Mouse (Mus musculus) frontal cortex, postnatal 36 days (tissue): ENCODE results near the gene Olfr467.
"Not testable (repeated sequence)": the region's sequence is repeated elsewhere in the genome, so short reads cannot be mapped to it uniquely, and the experiment has no call there.

Source experiments
- DNase-seq, 2 experiments: peaks; one replicate each; pipeline ENCODE4 v3.0.0; 2022; ENCODE audit warnings: low spot score in 2 of 2

The Olfr467 gene

DNA sequence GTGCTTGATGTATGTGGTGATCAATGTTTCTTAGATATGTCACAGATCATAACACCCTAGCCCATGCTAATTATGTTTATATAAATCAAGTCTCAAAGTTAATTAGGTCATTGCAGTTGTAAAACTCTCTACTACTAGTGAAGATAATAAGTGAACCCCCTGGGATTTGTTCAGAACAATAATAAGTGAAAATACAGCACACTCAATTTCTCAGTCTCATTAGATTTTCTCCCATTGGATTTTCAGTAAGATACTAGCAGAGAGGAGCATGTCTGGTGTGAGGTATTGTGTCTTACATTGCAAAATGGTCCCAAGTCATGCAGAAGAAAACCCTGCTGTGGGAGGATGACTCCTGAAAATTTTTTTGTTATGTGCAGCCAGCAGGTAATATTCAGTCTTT, at the start of gene Olfr467:
Gene Olfr467 (plus strand): TSS at position 301 of the 400 bp plus-strand sequence.
- DNase-seq = no peak

DNA sequence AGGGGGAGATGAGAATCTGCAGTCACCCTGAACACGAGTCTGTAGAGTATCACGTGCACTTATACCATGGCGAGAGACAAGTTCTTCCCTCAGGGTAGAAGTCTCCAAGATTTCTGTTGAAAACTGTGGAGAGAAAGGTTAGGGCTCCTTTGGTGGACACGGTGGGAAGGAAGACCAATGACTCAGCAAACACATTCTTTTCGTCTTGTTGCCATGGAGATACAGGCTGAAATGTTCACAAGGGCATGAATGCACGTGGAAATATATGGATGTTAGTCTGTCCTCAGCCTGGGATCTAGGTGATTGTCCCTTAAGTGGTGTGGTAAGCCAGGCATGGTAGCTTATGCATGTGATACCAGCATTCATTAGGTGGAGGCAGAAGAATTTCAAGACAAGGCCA, 41.3 kb upstream of the Olfr467 start:
- DNase-seq = no peak

- DNase-seq = no peak
Measured at GRCm38 (mm10) chr7:107778216-107778615, 33.8 kb upstream of the Olfr467 start.

DNA sequence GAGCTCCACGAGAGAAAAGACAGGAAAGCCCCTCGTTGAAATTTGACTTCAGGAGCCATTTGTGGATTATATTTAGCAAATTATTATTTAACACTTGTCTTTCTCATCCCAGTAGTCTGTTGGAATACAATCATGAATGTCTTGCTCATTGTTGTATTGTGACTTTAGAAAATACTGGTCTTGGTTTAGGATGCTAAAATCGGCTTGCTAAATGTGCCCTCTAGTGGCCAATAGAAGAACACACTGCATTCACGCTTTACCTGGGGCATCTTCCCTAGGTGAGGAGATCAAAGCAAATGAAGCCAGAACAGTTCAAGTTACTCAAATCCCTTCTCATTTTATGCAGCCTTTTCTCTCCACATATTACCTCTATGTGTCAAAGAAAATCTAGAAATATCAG, 32.5 kb upstream of the Olfr467 start:
- peak in 1 of 2 experiments; percentile 24 for DNase-seq

- peak in 1 of 2 experiments; percentile 45 for DNase-seq
Measured at GRCm38 (mm10) chr7:107787977-107788620, 24.0 kb upstream of the Olfr467 start.

DNA sequence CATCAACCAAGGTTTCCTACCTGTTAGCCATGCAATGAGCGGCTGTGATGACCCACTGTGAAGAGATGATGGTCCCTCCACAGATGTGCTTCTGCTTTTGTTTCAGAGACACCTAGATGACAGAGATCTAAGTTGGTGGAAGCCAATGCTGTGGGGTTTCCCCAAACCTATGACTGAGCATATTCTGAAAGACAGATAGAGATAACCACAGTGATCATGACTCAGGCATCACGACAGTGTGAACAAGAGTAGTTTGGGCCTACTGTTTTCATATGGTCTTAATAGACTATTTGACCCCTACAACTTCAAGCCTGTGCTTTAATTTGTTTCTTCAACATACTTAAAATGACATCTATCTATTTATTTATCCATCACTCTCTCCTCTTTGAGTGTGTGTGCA, 15.6 kb upstream of the Olfr467 start:
- no peak for DNase-seq

- DNase-seq = no peak
Measured at GRCm38 (mm10) chr7:107801108-107801507, 11.0 kb upstream of the Olfr467 start, which contains the start of gene Ovch2. Ovch2 (minus strand) TSS chr7:107801208.

- DNase-seq = no peak
Measured at GRCm38 (mm10) chr7:107802138-107802537, 9.9 kb upstream of the Olfr467 start.

GRCm38 (mm10) chr7:107819442-107819841, 7.4 kb downstream of the Olfr467 start:
- DNase-seq = no peak

GRCm38 (mm10) chr7:107823867-107824266, 11.8 kb downstream of the Olfr467 start:
- DNase-seq = not testable (repeated sequence)

DNA sequence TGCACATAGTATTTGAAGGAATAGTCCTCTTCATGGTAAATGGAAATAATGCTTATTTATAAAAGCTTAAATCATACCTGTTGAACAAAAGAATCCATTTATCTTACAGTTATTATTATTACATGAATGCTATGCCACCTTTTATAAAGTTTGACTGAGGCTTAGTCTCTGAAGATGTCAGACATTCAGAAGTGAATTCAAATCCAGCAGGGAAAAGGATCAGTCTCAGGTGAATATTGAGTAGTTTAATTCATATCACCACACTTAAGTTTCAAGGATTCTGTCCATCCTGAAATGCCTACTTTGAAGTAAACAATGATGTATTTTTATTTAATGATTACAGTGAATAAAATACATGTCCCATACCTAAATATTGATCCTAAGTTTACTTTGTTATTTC, 13.4 kb downstream of the Olfr467 start, which contains the start of gene Olfr469:
Gene Olfr469 (minus strand): TSS at position 101 of the 400 bp plus-strand sequence.
- not testable (repeated sequence) for DNase-seq

DNA sequence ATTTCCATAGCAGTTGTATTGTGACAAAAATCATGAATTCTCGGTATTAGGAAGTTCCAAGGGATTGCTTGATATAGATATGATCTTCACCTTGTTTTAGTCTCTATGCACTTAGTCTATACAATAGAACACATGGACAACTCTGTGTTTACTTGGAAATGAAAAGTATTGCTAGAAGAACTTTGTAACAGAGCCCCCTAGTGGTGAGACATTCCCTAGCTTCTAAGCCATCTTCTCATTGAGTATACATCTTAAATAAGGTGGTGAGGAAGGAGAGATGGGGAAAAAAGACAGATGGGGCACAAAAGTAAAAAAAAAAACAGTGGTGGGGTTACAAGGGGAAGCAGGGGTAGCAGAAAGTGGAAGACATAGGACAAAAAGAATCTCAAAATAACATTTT, 29.7 kb downstream of the Olfr467 start:
- no peak for DNase-seq

GRCm38 (mm10) chr7:107847390-107847789, 35.3 kb downstream of the Olfr467 start, which contains the start of gene Olfr470:
Olfr470 (minus strand) TSS chr7:107847490.
- DNase-seq = not testable (repeated sequence)
